Mouse (Mus musculus): ENCODE data around the gene Fmnl3. TPM values are rescaled to one million over a fixed set of nuclear protein-coding genes. Genes with fewer than 3 reads are reported as not detected.

The Fmnl3 gene
- total and polyA plus RNA-seq, 3 experiments = 14.6 to 18.6 (median 18.1) TPM

GRCm38 (mm10) chr15:99399503-99400245, 29.4 kb upstream of the Fmnl3 start:
- H3K27ac ChIP-seq = no peak overlapping the region; the same call in 1 of the 2 replicates
- H3K4me3 ChIP-seq = no peak overlapping the region
- intact Hi-C loops (cut with DNase I) = no loop called here
- peak overlapping the region; percentile 4; the same call in 1 of the 2 replicates for H3K9ac ChIP-seq (ENCODE audit: low read depth, low read length)
- DNase-seq = no peak
- H3K79me2 ChIP-seq (replicated peaks; ENCODE audit: control insufficient read depth, insufficient read depth, low read length) = peaks cover 13% of the 10 kb centered on the region
- whole genome bisulfite sequencing = 29% methylated on average over 15 of the region's 15 CpGs
- H3K36me3 ChIP-seq (ENCODE audit: control insufficient read depth, insufficient read depth, low read length) = peaks cover 28% of the 10 kb centered on the region
- peaks cover 40% of the 10 kb centered on the region for H3K4me1 ChIP-seq (ENCODE audit: control insufficient read depth, insufficient read depth, low read length)
- H3K27me3 ChIP-seq (ENCODE audit: control insufficient read depth, insufficient read depth, low read length) = no peaks in the 10 kb centered on the region
- TF ChIP-seq EP300 (IDR thresholded peaks at IDR 0.05; ENCODE audit: insufficient read depth, low read depth, low read length) = no peak
- TF ChIP-seq CTCF (IDR thresholded peaks at IDR 0.05) = no peak
- no peak for TF ChIP-seq POLR2A (IDR thresholded peaks at IDR 0.05; ENCODE audit: insufficient read depth, low read depth, low read length)

GRCm38 (mm10) chr15:99397622-99398021, 27.3 kb upstream of the Fmnl3 start:
- WGBS = 90% methylated on average over 2 of the region's 2 CpGs
- Histone ChIP-seq H3K27ac (no peak overlapping the region), H3K79me2 (replicated peaks; ENCODE audit: control insufficient read depth, insufficient read depth, low read length) (peaks cover 13% of the 10 kb centered on the region), H3K4me3 (no peak overlapping the region), H3K36me3 (ENCODE audit: control insufficient read depth, insufficient read depth, low read length) (peaks cover 24% of the 10 kb centered on the region), H3K27me3 (ENCODE audit: control insufficient read depth, insufficient read depth, low read length) (no peaks in the 10 kb centered on the region), H3K9ac (ENCODE audit: low read depth, low read length) (no peak overlapping the region), H3K4me1 (ENCODE audit: control insufficient read depth, insufficient read depth, low read length) (peaks cover 40% of the 10 kb centered on the region)
- no peak for DNase-seq
- no peak for TF ChIP-seq EP300 (IDR thresholded peaks at IDR 0.05; ENCODE audit: insufficient read depth, low read depth, low read length)
- TF ChIP-seq CTCF (IDR thresholded peaks at IDR 0.05) = no peak
- TF ChIP-seq POLR2A (IDR thresholded peaks at IDR 0.05; ENCODE audit: insufficient read depth, low read depth, low read length) = no peak
- intact Hi-C loops (cut with DNase I) = no loop called here

- Histone ChIP-seq H3K27ac (peak overlapping the region; percentile 16), H3K36me3 (ENCODE audit: control insufficient read depth, insufficient read depth, low read length) (peaks cover 19% of the 10 kb centered on the region)
Observed at GRCm38 (mm10) chr15:99396875-99397274, 26.6 kb upstream of the Fmnl3 start.

GRCm38 (mm10) chr15:99396462-99396861, 26.2 kb upstream of the Fmnl3 start:
- TF ChIP-seq EP300 (IDR thresholded peaks at IDR 0.05; ENCODE audit: insufficient read depth, low read depth, low read length) (no peak), CTCF (IDR thresholded peaks at IDR 0.05) (no peak), POLR2A (IDR thresholded peaks at IDR 0.05; ENCODE audit: insufficient read depth, low read depth, low read length) (no peak)
- peak overlapping the region; percentile 16 for H3K27ac ChIP-seq
- no peak overlapping the region for H3K9ac ChIP-seq (ENCODE audit: low read depth, low read length)
- H3K36me3 ChIP-seq (ENCODE audit: control insufficient read depth, insufficient read depth, low read length) = peaks cover 17% of the 10 kb centered on the region
- H3K79me2 ChIP-seq (replicated peaks; ENCODE audit: control insufficient read depth, insufficient read depth, low read length) = peaks cover 11% of the 10 kb centered on the region
- intact Hi-C loops (cut with DNase I) = no loop called here
- no peak overlapping the region for H3K4me3 ChIP-seq
- 16% methylated on average over 1 of the region's 1 CpGs for WGBS
- DNase-seq = no peak
- peaks cover 39% of the 10 kb centered on the region for H3K4me1 ChIP-seq (ENCODE audit: control insufficient read depth, insufficient read depth, low read length)
- H3K27me3 ChIP-seq (ENCODE audit: control insufficient read depth, insufficient read depth, low read length) = no peaks in the 10 kb centered on the region

More at GRCm38 (mm10) chr15:99396875-99397274, 26.6 kb upstream of the Fmnl3 start:
- Histone ChIP-seq H3K4me3 (no peak overlapping the region), H3K27me3 (ENCODE audit: control insufficient read depth, insufficient read depth, low read length) (no peaks in the 10 kb centered on the region), H3K4me1 (ENCODE audit: control insufficient read depth, insufficient read depth, low read length) (peaks cover 39% of the 10 kb centered on the region), H3K79me2 (replicated peaks; ENCODE audit: control insufficient read depth, insufficient read depth, low read length) (peaks cover 11% of the 10 kb centered on the region), H3K9ac (ENCODE audit: low read depth, low read length) (0 out of 2 replicates have a peak overlapping the region, but pooled peaks have one; percentile 11)
- WGBS = 25% methylated on average over 4 of the region's 4 CpGs
- DNase-seq = no peak
- TF ChIP-seq CTCF (IDR thresholded peaks at IDR 0.05) (no peak), POLR2A (IDR thresholded peaks at IDR 0.05; ENCODE audit: insufficient read depth, low read depth, low read length) (no peak), EP300 (IDR thresholded peaks at IDR 0.05; ENCODE audit: insufficient read depth, low read depth, low read length) (no peak)
- intact Hi-C loops (cut with DNase I) = no loop called here

GRCm38 (mm10) chr15:99393386-99394252, 23.3 kb upstream of the Fmnl3 start:
- peak in 1 of 2 experiments; percentile 79 for DNase-seq
- H3K27ac ChIP-seq = peak overlapping the region; percentile 98
- TF ChIP-seq POLR2A (IDR thresholded peaks at IDR 0.05; ENCODE audit: insufficient read depth, low read depth, low read length) = no peak
- no peak for TF ChIP-seq CTCF (IDR thresholded peaks at IDR 0.05)
- H3K4me3 ChIP-seq = peak overlapping the region; percentile 93
- H3K4me1 ChIP-seq (ENCODE audit: control insufficient read depth, insufficient read depth, low read length) = peaks cover 22% of the 10 kb centered on the region
- peaks cover 11% of the 10 kb centered on the region for H3K36me3 ChIP-seq (ENCODE audit: control insufficient read depth, insufficient read depth, low read length)
- peaks cover 6% of the 10 kb centered on the region for H3K79me2 ChIP-seq (replicated peaks; ENCODE audit: control insufficient read depth, insufficient read depth, low read length)
- no peaks in the 10 kb centered on the region for H3K27me3 ChIP-seq (ENCODE audit: control insufficient read depth, insufficient read depth, low read length)
- peak overlapping the region; percentile 79 for H3K9ac ChIP-seq (ENCODE audit: low read depth, low read length)
- intact Hi-C loops (cut with DNase I) = no loop called here
- WGBS = under 1% methylated on average over 24 of the region's 24 CpGs

Measured in heart, adult 2 months (tissue).